Mouse (Mus musculus) MEL (cell line): Measurements from ENCODE around the gene P2rx7. TPM values are rescaled to one million over a fixed set of nuclear protein-coding genes. Genes with fewer than 3 reads are reported as not detected.
A peak's percentile ranks its signal among the peaks of the same experiment; 100 is the strongest.

ENCODE experiments used
- DNase-seq: peaks from one replicate; pipeline ENCODE4 v3.0.0; 2011; ENCODE audit warnings: low read depth, low spot score
- H3K27ac ChIP-seq: 2 replicates; pipeline ENCODE4 v1.5.1; 2012; ENCODE audit warnings: low read depth, mild to moderate bottlenecking, control low read depth, low read length, moderate library complexity; ENCODE audit not compliant: control insufficient read depth
- H3K27me3 ChIP-seq, 2 experiments: fragments of 150-350 bp in 1 of 2; sonication (generic) in 1 of 2; 2 replicates each; pipeline ENCODE4 v1.6.1; 2012; ENCODE audit warnings: low read length in 2 of 2, mild to moderate bottlenecking in 2 of 2, improper control_type of control experiment in 1 of 2, moderate library complexity in 1 of 2; ENCODE audit not compliant: insufficient read depth in 2 of 2, control insufficient read depth in 1 of 2
- H3K36me3 ChIP-seq, 2 experiments: 2 replicates each; pipeline ENCODE4 v1.6.1; 2012 to 2014; ENCODE audit warnings: low read length in 2 of 2, improper control_type of control experiment in 1 of 2, inconsistent platforms in 1 of 2, mild to moderate bottlenecking in 1 of 2; ENCODE audit not compliant: insufficient read depth in 2 of 2, control insufficient read depth in 1 of 2
- H3K4me1 ChIP-seq, 2 experiments: fragments of 150-350 bp in 1 of 2; sonication (generic) in 1 of 2; 2 replicates each; pipeline ENCODE4 v1.6.1; 2012; ENCODE audit warnings: low read length in 2 of 2, improper control_type of control experiment in 1 of 2, mild to moderate bottlenecking in 1 of 2; ENCODE audit not compliant: insufficient read depth in 2 of 2, control insufficient read depth in 1 of 2
- H3K4me3 ChIP-seq, 2 experiments: fragments of 150-350 bp in 1 of 2; sonication (generic) in 1 of 2; 2 replicates each; pipeline ENCODE4 v1.5.1; 2012; ENCODE audit warnings: low read depth in 2 of 2, low read length in 2 of 2, mild to moderate bottlenecking in 2 of 2, moderate library complexity in 2 of 2, control low read depth in 1 of 2, improper control_type of control experiment in 1 of 2; ENCODE audit not compliant: control insufficient read depth in 1 of 2, insufficient read depth in 1 of 2
- H3K79me2 ChIP-seq: 2 replicates; pipeline ENCODE4 v1.6.1; 2012; ENCODE audit warnings: mild to moderate bottlenecking, low read length, moderate library complexity; ENCODE audit not compliant: control insufficient read depth, poor library complexity, insufficient read depth
- H3K9ac ChIP-seq: 2 replicates; pipeline ENCODE4 v1.6.1; 2012; ENCODE audit warnings: low read depth, mild to moderate bottlenecking, control low read depth, low read length, moderate library complexity; ENCODE audit not compliant: control insufficient read depth, poor library complexity, severe bottlenecking
- H3K9me3 ChIP-seq: fragments of 150-350 bp; sonication (generic); replicated peaks from 2 replicates; pipeline ENCODE4 v1.6.1; 2012; ENCODE audit warnings: mild to moderate bottlenecking, low read length, improper control_type of control experiment, moderate library complexity; ENCODE audit not compliant: insufficient read depth
- CHD1 ChIP-seq: IDR thresholded peaks from 2 replicates; pipeline ENCODE4 v1.6.1; 2012; ENCODE audit warnings: low read depth, mild to moderate bottlenecking, inconsistent platforms, low read length, improper control_type of control experiment
- EP300 ChIP-seq, 2 experiments: IDR thresholded peaks; 2 replicates each; pipeline ENCODE4 v1.6.1; 2011; ENCODE audit warnings: improper control_type of control experiment in 2 of 2, low read length in 2 of 2, low read depth in 1 of 2, mild to moderate bottlenecking in 1 of 2
- ETS1 ChIP-seq: IDR thresholded peaks from 2 replicates; pipeline ENCODE4 v1.6.1; 2012; ENCODE audit warnings: low read depth, mild to moderate bottlenecking, inconsistent platforms, low read length, improper control_type of control experiment, moderate library complexity
- GATA1 ChIP-seq: IDR thresholded peaks from 2 replicates; pipeline ENCODE4 v1.6.1; 2011; ENCODE audit warnings: low read depth, low read length, improper control_type of control experiment
- HCFC1 ChIP-seq: IDR thresholded peaks from 2 replicates; pipeline ENCODE4 v1.6.1; 2012; ENCODE audit warnings: low read depth, mild to moderate bottlenecking, inconsistent platforms, low read length, improper control_type of control experiment, moderate library complexity
- JUND ChIP-seq: IDR thresholded peaks from 2 replicates; pipeline ENCODE4 v1.6.1; 2011; ENCODE audit warnings: low read depth, mild to moderate bottlenecking, improper control_type of control experiment, low read length
- MAX ChIP-seq: IDR thresholded peaks from 2 replicates; pipeline ENCODE4 v1.6.1; 2011; ENCODE audit warnings: low read length, improper control_type of control experiment
- MEF2A ChIP-seq: IDR thresholded peaks from 2 replicates; pipeline ENCODE4 v1.6.1; 2014; ENCODE audit warnings: low read depth, mild to moderate bottlenecking, inconsistent platforms, low read length, improper control_type of control experiment; ENCODE audit not compliant: poor library complexity, insufficient replicate concordance, severe bottlenecking; ENCODE audit errors: extremely low read depth
- MXI1 ChIP-seq: IDR thresholded peaks from 2 replicates; pipeline ENCODE4 v1.6.1; 2011; ENCODE audit warnings: mild to moderate bottlenecking, low read depth, low read length, improper control_type of control experiment
- RCOR1 ChIP-seq: IDR thresholded peaks from 2 replicates; pipeline ENCODE4 v1.6.1; 2012; ENCODE audit warnings: low read depth, mild to moderate bottlenecking, inconsistent platforms, low read length, improper control_type of control experiment
- SMC3 ChIP-seq: IDR thresholded peaks from 2 replicates; pipeline ENCODE4 v1.6.1; 2011; ENCODE audit warnings: low read depth, low read length, improper control_type of control experiment
- TAL1 ChIP-seq: IDR thresholded peaks from 2 replicates; pipeline ENCODE4 v1.6.1; 2012; ENCODE audit warnings: mild to moderate bottlenecking, inconsistent platforms, low read length, moderate library complexity, mixed read lengths
- TCF12 ChIP-seq: IDR thresholded peaks from 2 replicates; pipeline ENCODE4 v1.6.1; 2014; ENCODE audit warnings: low read depth, mild to moderate bottlenecking, inconsistent platforms, low read length, improper control_type of control experiment, moderate library complexity
- UBTF ChIP-seq: IDR thresholded peaks from 2 replicates; pipeline ENCODE4 v1.6.1; 2012; ENCODE audit warnings: low read depth, mild to moderate bottlenecking, inconsistent platforms, low read length, improper control_type of control experiment, moderate library complexity, borderline replicate concordance; ENCODE audit not compliant: insufficient read depth
- ZMIZ1 ChIP-seq: IDR thresholded peaks from 2 replicates; pipeline ENCODE4 v1.6.1; 2012; ENCODE audit warnings: low read depth, mild to moderate bottlenecking, inconsistent platforms, low read length, improper control_type of control experiment, moderate library complexity
- polyA plus RNA-seq, 2 experiments: library from polyadenylated mRNA; stranded (reverse) in 1 of 2; unstranded in 1 of 2; fragments of >175 nt in 1 of 2; fragments of >200 nt in 1 of 2; gene quantifications; 2 replicates each; pipeline versions ENCODE4 v1.2.1 to v1.2.4; 2012; ENCODE audit warnings: low replicate concordance in 2 of 2, low read depth in 1 of 2; ENCODE audit not compliant: insufficient read length in 2 of 2, insufficient read depth in 1 of 2, missing spikeins in 1 of 2
- total RNA-seq: library from RNA; depleted of rRNA; stranded (reverse); fragments of 300-350 nt; gene quantifications from 2 replicates; pipeline ENCODE4 v1.2.3, GENCODE M21; 2012

Gene P2rx7
- total and polyA plus RNA-seq, 3 experiments: 29.3 to 254 (median 40.8) TPM

DNA sequence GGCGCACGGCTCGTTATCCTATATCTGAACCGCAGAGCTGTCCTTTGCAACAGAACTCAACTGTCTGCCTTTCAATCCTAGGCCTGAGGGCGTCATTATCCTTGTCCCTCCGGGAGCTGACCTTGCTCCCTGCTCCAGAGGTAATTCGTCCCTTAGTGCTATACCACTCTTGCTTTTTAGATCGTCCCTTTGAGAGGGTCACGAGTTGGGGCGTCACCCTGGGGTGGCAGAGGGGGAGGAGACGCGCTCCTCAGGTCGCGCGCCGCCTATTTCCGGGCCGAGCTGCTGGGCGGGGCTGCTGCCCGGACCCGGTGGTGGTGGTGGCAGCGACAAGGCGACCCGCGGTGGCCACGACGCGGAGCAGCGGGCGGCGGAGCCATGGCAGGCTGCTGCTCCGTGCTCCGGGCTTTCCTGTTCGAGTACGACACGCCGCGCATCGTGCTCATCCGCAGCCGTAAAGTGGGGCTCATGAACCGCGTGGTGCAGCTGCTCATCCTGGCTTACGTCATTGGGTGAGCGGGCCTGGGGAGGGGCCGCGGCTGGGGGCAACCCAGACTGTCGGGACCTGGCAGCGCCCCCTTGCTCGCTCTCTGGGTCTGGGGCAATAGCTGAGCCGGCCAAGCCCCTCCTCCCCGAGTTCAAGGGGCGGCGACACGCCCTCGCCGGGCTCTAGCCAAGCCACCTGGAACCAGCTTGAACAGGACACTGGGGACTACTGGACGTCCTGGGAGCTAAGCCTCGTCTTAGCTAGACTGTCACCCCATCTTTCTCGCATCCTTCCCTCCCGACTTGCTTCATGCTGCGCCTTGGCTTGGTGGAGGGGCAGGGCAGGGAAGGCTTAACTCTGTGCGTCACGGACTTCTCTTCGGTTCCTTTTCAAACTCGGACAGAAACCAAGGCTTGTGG lies 63.8 kb downstream of the P2rx7 start, which contains the start of gene P2rx4 (continued):
- TF ChIP-seq CHD1: no peak; the same call in 1 of the 2 replicates
- no peak for TF ChIP-seq UBTF
- TF ChIP-seq SMC3: no peak
- peak; percentile 71 for TF ChIP-seq HCFC1
- TF ChIP-seq JUND: no peak

DNA sequence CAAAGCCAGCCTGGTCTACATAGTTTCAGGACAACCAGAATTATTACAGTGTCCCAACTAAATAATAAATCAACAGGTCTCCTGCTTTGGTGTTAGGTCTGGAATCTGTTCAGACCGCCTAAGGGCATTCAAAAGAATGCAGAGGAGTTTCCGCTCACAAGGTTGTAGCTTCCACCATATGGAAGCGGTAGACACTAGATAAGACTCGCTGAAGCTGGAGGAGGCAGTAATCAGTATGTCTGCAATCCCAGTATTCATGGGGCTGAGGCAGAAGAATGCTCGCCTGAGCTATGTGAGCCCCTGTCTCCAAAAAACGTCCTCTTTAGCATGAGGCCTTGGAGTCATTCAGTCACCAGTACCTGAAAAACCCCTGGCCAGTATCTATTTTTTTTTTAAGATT lies 65.1 kb downstream of the P2rx7 start:
- TF ChIP-seq SMC3 (no peak), MAX (no peak), ZMIZ1 (no peak), JUND (no peak), EP300 (IDR thresholded peaks at IDR 0.05; ENCODE audit: low read depth in 1 of 2, low read length in 2 of 2) (peak; percentile 44 to 56; a peak in 2 of 4 replicates), RCOR1 (peak; percentile 52; the same call in 1 of the 2 replicates), GATA1 (peak; percentile 69), TAL1 (peak; percentile 79), TCF12 (0 out of 2 replicates have a peak, but pooled peaks have one; percentile 21), MEF2A (no peak), ETS1 (0 out of 2 replicates have a peak, but pooled peaks have one; percentile 45), MXI1 (peak; percentile 11; the same call in 1 of the 2 replicates)
- peaks cover 14 to 26% of the 10 kb centered on the region in 2 experiments for H3K4me1 ChIP-seq
- H3K79me2 ChIP-seq: peaks cover 7% of the 10 kb centered on the region
- H3K4me3 ChIP-seq: peak overlapping the region in 1 of 2 experiments; percentile 77; a peak in 2 of 4 replicates
- peaks cover 0 to 31% of the 10 kb centered on the region in 2 experiments; a peak in 2 of 4 replicates for H3K36me3 ChIP-seq
- H3K9ac ChIP-seq: peak overlapping the region; percentile 81
- no peaks in the 10 kb centered on the region for H3K9me3 ChIP-seq
- no peaks in the 10 kb centered on the region for H3K27me3 ChIP-seq
- peak overlapping the region; percentile 83; the same call in 1 of the 2 replicates for H3K27ac ChIP-seq
- peak; percentile 72 for DNase-seq

DNA sequence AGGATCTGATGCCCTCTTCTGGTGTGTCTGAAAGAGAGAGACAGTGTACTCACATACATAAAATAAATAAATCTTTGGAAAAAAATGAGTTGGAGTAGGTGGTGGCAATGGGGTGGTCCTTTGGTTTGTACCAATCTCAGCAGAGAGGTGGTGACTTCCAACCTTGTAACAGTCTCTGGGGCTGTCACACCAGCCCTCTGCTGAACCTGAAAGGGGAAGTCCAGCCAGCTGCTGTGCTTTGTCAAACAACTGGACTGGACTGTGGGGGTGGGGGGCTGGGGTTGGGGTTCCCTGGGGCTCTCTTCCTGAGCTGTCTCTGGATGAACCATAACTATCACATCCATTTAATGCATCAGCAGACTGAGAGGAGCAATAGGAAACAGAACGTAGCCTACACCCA lies 72.0 kb downstream of the P2rx7 start:
- Histone ChIP-seq H3K9me3 (no peaks in the 10 kb centered on the region), H3K4me1 (no peaks in the 10 kb centered on the region), H3K36me3 (peaks cover 0 to 10% of the 10 kb centered on the region in 2 experiments; a peak in 2 of 4 replicates), H3K9ac (no peak overlapping the region), H3K4me3 (no peak overlapping the region), H3K79me2 (no peaks in the 10 kb centered on the region), H3K27ac (no peak overlapping the region), H3K27me3 (no peaks in the 10 kb centered on the region)
- TF ChIP-seq EP300 (IDR thresholded peaks at IDR 0.05; ENCODE audit: low read depth in 1 of 2, low read length in 2 of 2) (no peak), ETS1 (no peak)
- no peak for DNase-seq
